Mouse (Mus musculus): ENCODE data around the gene Zfp472.

Zfp472 gene

GRCm38 (mm10) chr17:32965623-32966290 is at the start of gene Zfp472:
Gene Zfp472, plus strand, starts transcription at chr17:32965814.
- DNase-seq (ENCODE audit: low read depth, low spot score) = peak; percentile 96

- DNase-seq (ENCODE audit: low read depth, low spot score) = no peak
Measured at GRCm38 (mm10) chr17:32916075-32916474, 49.5 kb upstream of the Zfp472 start.

GRCm38 (mm10) chr17:32917131-32917530 is 48.5 kb upstream of the Zfp472 start, which contains the start of gene Cyp4f14:
Gene Cyp4f14, minus strand, starts transcription at chr17:32917342.
- DNase-seq (ENCODE audit: low read depth, low spot score) = peak; percentile 87

- no peak for DNase-seq (ENCODE audit: low read depth, low spot score)
Measured at GRCm38 (mm10) chr17:32919123-32919522, 46.5 kb upstream of the Zfp472 start.

DNA sequence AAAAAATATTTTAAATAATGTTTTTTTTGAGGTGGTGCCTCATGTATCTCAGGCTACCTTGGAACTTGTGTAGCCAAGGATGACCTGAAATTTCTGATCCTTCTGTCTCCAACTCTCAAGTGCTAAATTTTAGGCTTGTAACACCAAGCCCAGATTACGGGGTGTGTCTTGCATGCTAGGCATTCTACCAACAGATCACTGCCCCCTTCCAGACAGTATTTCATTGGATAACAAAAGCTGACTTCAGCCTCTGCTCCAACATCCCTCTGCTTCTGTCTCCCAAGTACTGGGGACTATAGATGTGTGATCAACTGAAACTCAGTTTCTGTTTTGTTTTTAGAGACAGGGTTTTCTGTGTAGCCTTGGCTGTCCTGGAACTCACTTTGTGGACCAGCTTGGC is 41.9 kb upstream of the Zfp472 start:
- no peak for DNase-seq (ENCODE audit: low read depth, low spot score)

GRCm38 (mm10) chr17:32924658-32925312 is 40.8 kb upstream of the Zfp472 start:
- DNase-seq (ENCODE audit: low read depth, low spot score) = peak; percentile 94

- no peak for DNase-seq (ENCODE audit: low read depth, low spot score)
Measured at GRCm38 (mm10) chr17:32927803-32928202, 37.8 kb upstream of the Zfp472 start.

DNA sequence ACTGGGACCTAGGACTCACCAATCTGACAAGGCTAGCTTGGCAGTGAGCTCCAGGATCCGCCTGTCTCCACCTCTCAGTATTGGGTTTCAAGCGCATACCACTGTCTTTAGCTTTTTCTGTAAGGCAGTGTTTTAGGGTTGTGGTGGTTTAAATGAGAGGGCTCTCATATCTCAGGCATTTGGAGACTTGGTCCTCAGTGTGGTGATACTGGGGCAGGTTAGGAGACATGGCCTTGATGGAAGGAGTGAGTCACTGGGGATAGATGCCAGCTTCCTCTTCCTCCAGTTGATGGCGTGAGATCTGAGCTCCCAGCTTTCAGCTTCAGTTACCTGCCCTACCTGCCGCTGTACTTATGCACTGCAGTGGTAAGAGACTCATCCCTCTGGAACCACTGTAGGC is 25.8 kb upstream of the Zfp472 start:
- DNase-seq (ENCODE audit: low read depth, low spot score) = no peak

- no peak for DNase-seq (ENCODE audit: low read depth, low spot score)
Measured at GRCm38 (mm10) chr17:32943661-32944060, 22.0 kb upstream of the Zfp472 start.

GRCm38 (mm10) chr17:32944402-32945035 is 21.1 kb upstream of the Zfp472 start:
- DNase-seq (ENCODE audit: low read depth, low spot score) = peak; percentile 13

DNA sequence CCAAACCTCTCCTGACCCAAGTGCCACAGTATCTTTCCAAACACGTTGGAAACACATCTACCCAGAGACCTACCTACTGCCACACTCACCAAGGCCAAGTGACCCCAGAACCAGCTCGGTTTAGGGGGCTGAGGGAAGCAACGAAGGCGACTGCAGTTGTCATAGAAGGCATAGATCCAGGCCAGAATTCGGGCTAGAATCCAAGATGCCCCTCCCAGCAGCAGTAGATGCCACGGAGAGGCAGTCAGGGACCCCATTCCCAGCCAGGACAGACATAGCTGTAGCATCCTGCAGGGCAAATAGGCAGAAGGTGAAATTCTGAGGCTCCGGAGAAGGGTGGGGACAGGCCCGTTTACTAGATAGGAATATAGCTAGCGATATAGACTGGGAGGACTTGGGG is 18.9 kb upstream of the Zfp472 start:
- no peak for DNase-seq (ENCODE audit: low read depth, low spot score)

GRCm38 (mm10) chr17:32947215-32947914 is 18.2 kb upstream of the Zfp472 start, which contains the start of gene Cyp4f13:
Gene Cyp4f13, minus strand, starts transcription at chr17:32947402.
- peak; percentile 96 for DNase-seq (ENCODE audit: low read depth, low spot score)

GRCm38 (mm10) chr17:32950136-32950535 is 15.5 kb upstream of the Zfp472 start:
- no peak for DNase-seq (ENCODE audit: low read depth, low spot score)

GRCm38 (mm10) chr17:32951006-32951405 is 14.6 kb upstream of the Zfp472 start:
- no peak for DNase-seq (ENCODE audit: low read depth, low spot score)

DNA sequence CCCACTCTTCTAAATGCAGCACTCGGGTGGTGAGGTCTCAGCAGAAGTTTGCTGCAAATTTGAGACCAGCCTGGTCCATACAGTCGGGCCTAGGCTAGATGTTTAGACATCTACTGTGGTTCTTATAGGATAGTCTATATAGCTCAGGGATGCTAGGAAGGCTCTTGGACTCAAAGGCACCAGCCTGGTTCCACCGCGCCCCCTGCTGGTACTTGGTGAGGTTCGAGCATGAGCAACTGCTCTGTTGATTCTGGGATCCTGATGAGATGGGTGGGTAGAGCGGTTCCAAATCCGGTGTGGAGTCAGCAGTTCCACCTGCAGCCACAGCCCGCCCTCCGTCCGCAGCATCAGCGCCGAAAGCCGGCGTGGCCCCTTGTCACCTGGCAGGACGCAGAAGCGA is 14.2 kb upstream of the Zfp472 start:
- peak; percentile 91 for DNase-seq (ENCODE audit: low read depth, low spot score)

DNA sequence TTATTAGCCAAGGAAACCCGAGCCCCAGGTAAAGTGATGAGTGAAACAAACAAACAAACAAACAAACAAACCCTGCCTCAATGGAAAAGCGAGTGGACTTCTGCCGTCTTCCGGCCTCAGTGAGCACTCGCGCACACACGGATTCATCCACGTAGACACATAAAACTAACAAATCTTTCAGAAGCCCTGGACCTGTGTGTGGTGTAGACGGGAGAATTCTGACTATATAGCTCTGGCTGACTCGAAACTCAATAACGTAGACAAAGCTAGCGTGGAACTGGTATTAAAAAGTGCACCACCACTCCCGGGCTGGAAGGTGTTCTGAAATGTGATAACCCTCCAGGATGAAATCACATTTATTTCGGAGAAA is 376 bp upstream of the Zfp472 start:
- DNase-seq (ENCODE audit: low read depth, low spot score) = no peak

GRCm38 (mm10) chr17:32981361-32981760 is 15.7 kb downstream of the Zfp472 start:
- DNase-seq (ENCODE audit: low read depth, low spot score) = peak; percentile 7

DNA sequence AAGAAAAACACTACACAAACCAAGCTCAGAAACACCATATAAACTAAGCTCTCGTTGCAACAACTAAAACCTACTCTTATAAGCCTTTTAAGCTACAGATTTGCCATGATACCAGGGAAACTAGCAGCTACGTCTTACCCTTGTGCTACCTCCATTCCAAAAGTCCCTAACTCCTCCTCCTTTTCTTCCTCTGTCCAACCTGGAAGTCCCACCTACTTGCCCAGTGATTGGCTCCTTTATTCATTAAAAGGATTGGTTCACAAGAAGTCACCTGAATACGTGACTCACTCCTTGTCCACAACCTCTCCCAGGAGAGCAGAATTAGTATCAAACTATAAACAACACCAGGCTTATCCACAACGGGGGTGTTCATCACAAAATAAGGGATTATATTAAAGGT is 20.7 kb downstream of the Zfp472 start:
- no peak for DNase-seq (ENCODE audit: low read depth, low spot score)

- peak; percentile 35 for DNase-seq (ENCODE audit: low read depth, low spot score)
Measured at GRCm38 (mm10) chr17:32991965-32992698, 26.5 kb downstream of the Zfp472 start.

GRCm38 (mm10) chr17:32992699-32993474 is 27.3 kb downstream of the Zfp472 start, which contains the start of gene Zfp952:
Gene Zfp952, plus strand, starts transcription at chr17:32993129.
- peak; percentile 97 for DNase-seq (ENCODE audit: low read depth, low spot score)

DNA sequence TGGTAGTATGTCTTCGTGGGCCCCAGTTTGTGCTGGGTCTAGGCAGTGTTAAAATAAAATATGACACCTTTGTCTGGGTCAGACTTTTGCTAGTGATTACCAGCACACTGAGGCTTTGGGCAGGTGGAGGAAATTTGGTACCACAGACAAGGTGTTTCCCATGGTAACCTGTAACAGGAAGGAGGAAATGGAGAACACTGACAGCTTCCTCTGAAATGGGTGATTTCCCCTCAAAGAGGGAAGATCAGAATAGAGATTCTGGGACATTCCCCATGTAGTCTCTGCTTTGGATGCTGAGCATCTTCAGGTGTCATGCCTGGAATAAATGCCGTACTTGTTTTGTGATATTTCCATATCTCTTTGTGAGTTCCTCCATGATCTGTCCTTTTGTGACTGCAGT is 32.9 kb downstream of the Zfp472 start:
- no peak for DNase-seq (ENCODE audit: low read depth, low spot score)

Data from brain, adult 2 months (tissue).